Mouse (Mus musculus) Patski (cell line): ENCODE measurements around the gene Nckap5l. TPM values are rescaled to one million over a fixed set of nuclear protein-coding genes. Genes with fewer than 3 reads are reported as not detected.

ENCODE experiments used
- ATAC-seq: fragments of 100-300 bp; one replicate; pipeline ENCODE4 v1.8.0; 2021
- CTCF ChIA-PET: fragments of 350-600 bp; sonication (Branson Sonifier 250); formaldehyde crosslinking; loops from one replicate; lab custom pipeline; 2022; ENCODE audit warnings: inconsistent platforms; lab: Charles Lee
- POLR2A ChIA-PET: fragments of 350-600 bp; sonication (Branson Sonifier 250); formaldehyde crosslinking; loops from one replicate; lab custom pipeline; 2022; ENCODE audit warnings: antibody characterized with exemption, inconsistent platforms; lab: Charles Lee
- DNase-seq: peaks from one replicate; pipeline ENCODE4 v3.0.0-alpha.2; 2011; ENCODE audit warnings: low read depth, low spot score
- H3K27me3 ChIP-seq: fragments of 371-371 bp; one replicate; pipeline ENCODE4 v1.5.1; 2021
- CTCF ChIP-seq: fragments of 100-300 bp; IDR thresholded peaks from one replicate; pipeline ENCODE4 v1.5.1; 2021
- in situ Hi-C: fragments of 300-500 bp; cut with MboI; formaldehyde crosslinking; loops from 3 replicates; pipeline ENCODE4 v1.11.1; 2018; ENCODE audit warnings: low pct_unique_long_range_greater_than_20kb, mixed read lengths
- polyA plus RNA-seq: library from polyadenylated mRNA; unstranded; gene quantifications from one replicate; pipeline ENCODE4 v1.2.3, GENCODE M21; 2021

The Nckap5l gene
- polyA plus RNA-seq, 1 experiment from 2014 or later, result 10.8 TPM

DNA sequence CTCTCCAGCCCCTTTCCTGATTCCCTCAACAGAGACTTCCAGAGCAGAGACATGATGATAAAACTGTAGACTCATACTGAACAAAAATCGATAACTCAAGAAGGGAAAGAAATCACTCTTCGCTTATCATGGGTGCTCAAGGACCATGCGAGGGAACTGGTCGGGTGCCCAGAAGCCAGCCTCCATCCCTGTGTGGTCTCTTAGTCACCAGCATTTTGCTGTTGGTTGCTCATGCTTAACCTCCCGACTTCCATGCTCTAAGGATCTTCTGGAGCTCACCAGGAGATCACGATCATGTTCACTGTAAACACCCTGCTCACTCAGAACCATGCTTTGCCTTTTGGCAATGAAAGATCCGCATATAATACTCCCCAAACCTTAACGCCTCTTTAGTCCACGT, 84.8 kb downstream of the Nckap5l start:
- POLR2A ChIA-PET, result interaction anchor here (1.2 kb wide), 1 partner anchor 52 kb away, joined by 3 read pairs; no protein-coding TSS in a partner anchor
- in situ Hi-C loops, result no loop called here
- peak; percentile 73 for DNase-seq
- TF ChIP-seq CTCF, result no peak
- CTCF ChIA-PET, result interaction anchor here (1.1 to 7.8 kb wide), 6 partner anchors 9 to 58 kb away, joined by 3 to 66 read pairs (median 4); no protein-coding TSS in a partner anchor
- no peaks in the 10 kb centered on the region for H3K27me3 ChIP-seq
- ATAC-seq, result peak; percentile 13

Other genes starting within 250 kb of the Nckap5l start
- gene Kcnh3, start 232.9 kb downstream of the Nckap5l start, polyA plus RNA-seq, result 11.0 TPM
- gene Mcrs1, start 205.8 kb downstream of the Nckap5l start, polyA plus RNA-seq, result 69.7 TPM
- 101 TPM for gene Prpf40b, start 162.7 kb downstream of the Nckap5l start, polyA plus RNA-seq
- gene Fam186b, start 161.9 kb downstream of the Nckap5l start, polyA plus RNA-seq, result 0.67 TPM
- gene Fmnl3, start 87.3 kb downstream of the Nckap5l start, polyA plus RNA-seq, result 99.2 TPM
- 509 TPM for gene Tmbim6, start 64.9 kb downstream of the Nckap5l start, polyA plus RNA-seq
- 9.3 TPM for gene Bcdin3d, start 17.0 kb upstream of the Nckap5l start, polyA plus RNA-seq
- 0.13 TPM for gene Faim2, start 70.4 kb upstream of the Nckap5l start, polyA plus RNA-seq
- gene Aqp2, start 121.3 kb upstream of the Nckap5l start, polyA plus RNA-seq, result not detected
- 6.8 TPM for gene Aqp5, start 133.0 kb upstream of the Nckap5l start, polyA plus RNA-seq
- not detected for gene Aqp6, start 143.7 kb upstream of the Nckap5l start, polyA plus RNA-seq
- gene Racgap1, start 193.9 kb upstream of the Nckap5l start, polyA plus RNA-seq, result 74.3 TPM
- 7.6 TPM for gene Asic1, start 212.6 kb upstream of the Nckap5l start, polyA plus RNA-seq
- gene Smarcd1, start 244.4 kb upstream of the Nckap5l start, polyA plus RNA-seq, result 46.8 TPM
- not detected for gene Gm17349, start 247.7 kb upstream of the Nckap5l start, polyA plus RNA-seq